Mouse (Mus musculus) adrenal gland, postnatal 4 days (tissue): ENCODE results near the gene Tspan9. TPM values are rescaled to one million over a fixed set of nuclear protein-coding genes. Genes with fewer than 3 reads are reported as not detected.

Experiments
- DNase-seq, 2 experiments: peaks; one replicate each; pipeline ENCODE4 v3.0.0; 2021 to 2022; ENCODE audit warnings: low spot score in 2 of 2, mixed read lengths in 2 of 2
- total RNA-seq, 2 experiments: library from RNA; stranded (reverse); gene quantifications; 2 replicates each; pipeline ENCODE4 v1.2.3; 2021

Tspan9 gene
- total RNA-seq, 2 experiments from 2014 or later: 80.4 to 83.3 TPM

DNA sequence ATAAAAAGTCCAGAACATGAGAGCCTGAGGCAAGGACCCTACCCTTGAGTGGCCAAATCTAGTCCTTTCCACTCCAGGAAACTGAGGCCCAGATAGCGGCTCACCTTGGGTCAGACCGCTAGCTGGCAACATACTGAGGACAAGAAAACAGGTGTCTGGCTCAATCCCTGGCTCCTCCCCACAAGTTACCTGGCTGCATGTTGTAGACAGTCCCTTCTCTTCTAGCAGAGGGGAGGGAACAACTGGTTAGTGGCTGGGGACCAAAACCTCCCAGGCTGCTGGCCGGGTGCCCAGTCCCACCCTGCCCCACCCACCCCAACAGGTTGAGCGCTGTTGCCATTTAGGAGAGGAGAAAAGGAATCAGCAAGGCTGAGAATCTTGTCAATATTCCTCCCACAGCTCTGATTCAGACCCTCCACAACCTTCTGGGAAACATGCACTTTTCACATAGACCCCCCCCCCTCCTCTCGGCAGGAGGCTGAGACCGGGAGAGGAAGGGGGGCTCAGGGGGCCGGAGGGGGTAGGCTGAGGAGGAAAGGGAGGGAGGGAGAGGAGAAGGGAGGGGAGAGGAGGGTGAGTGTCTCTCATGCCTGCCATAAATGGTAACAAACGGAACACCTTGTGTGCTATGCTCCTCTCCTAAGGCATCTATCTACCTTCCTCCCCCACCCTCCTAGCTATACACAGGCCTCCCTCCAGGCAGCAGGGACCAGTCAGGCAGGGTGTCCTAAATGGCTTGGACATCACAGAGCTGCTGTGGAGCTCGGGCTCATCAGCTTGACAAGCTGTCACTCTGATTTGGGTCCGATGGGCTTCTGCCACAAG, 122.1 kb downstream of the Tspan9 start:
- DNase-seq: no peak

GRCm38 (mm10) chr6:128020521-128021057, 122.8 kb downstream of the Tspan9 start:
- DNase-seq: no peak

DNA sequence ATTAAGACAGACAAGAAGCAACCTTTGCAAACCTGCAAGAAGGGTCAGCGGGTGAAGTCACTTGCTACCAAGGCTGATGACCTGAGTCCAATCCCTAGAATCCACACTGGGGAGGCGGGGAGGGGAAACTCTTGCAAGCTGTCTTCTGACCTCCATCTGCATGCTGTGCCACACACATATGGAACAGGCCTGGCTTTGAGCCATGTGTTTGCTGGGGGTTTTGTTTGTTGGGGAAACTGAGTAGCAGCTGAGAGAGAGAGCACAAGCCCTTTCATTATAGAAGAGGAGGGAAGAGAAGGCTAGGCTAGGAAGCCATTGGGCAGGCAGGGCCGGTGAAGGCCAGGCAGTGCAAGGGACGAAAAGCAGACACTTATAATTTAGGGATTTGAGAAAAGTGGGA, 123.3 kb downstream of the Tspan9 start:
- DNase-seq: no peak

DNA sequence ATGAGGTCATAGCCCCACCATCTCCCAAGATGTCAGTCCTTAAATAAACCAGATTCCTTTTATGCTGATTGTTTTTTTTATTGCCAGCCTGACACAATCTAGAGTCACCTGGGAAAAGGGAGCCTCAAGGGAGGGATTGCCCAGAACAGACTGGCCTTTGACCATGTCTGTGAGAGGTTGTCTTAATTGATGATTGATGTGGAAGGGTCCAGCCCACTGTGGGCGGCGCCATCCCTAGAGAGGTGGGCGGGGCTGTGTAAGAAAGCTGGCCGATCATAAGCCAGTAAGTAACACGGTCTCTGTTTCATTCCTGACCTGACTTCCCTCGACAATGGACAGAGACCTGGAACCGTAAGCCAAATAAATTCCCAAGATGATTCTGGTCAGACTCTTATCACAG, 124.3 kb downstream of the Tspan9 start:
- DNase-seq: no peak

DNA sequence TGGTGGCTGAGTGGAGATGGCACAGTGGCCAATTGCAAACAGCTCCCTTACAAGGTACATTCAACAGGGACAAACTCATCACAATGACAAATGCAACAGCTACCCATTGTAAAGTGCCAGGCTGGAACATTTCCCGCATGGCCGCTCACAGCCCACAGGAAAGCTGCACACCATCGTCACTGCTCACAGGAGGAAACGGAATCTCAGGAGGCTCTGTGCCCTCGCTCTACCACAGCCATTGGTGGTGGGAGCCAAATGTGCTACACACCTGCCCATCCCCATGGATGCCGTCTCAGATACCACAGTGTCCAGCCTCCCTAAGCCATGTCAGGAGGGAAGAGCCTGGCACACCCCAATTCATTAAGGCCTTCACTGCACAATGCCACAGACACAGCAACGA, 128.1 kb downstream of the Tspan9 start:
- no peak for DNase-seq

GRCm38 (mm10) chr6:128011781-128012180, 131.6 kb downstream of the Tspan9 start:
- no peak for DNase-seq

- DNase-seq: no peak
Observed at GRCm38 (mm10) chr6:128011071-128011477, 132.3 kb downstream of the Tspan9 start.

DNA sequence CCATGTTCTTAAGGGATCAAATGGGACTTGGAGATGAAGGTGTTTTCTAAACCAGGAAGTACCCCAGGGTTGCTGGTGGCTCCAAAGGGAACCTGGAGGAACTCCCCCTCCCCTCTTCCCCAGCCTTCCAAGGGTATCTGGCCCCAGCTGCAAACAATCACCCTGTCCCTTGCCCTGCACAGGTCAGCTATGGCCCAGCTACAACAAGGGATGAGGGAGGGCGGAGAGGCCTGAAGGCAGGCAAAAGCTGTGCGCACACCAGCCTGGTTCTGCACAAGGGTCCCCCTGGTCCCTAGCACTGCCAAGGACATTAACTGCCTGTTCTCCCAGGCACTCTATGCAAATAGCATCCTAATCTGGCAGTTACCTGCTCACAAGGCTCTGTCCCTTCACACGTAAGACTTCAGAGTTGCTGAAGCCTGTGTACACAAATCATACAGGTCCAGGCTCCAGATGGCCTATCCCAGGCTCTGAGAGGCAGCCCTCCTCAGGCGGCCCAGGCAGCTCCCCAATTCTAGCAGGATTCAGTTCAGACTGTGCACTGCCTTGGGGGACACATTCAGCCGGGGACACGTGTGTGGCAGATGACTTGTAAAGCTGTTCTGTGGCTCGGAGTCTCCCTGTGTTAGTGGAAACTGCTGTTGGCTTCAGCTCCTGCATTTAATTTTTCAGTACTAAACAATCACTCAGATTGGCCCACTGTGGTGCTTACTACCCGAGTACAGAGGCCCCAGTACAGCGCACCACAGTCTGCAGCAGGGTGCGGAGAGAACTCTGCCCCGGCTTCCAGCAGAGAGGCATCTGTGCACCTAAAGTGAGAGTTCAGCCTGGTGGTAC, 133.0 kb downstream of the Tspan9 start:
- no peak for DNase-seq

GRCm38 (mm10) chr6:128007982-128008562, 135.3 kb downstream of the Tspan9 start:
- no peak for DNase-seq

GRCm38 (mm10) chr6:128007241-128007701, 136.1 kb downstream of the Tspan9 start:
- no peak for DNase-seq

- no peak for DNase-seq
Observed at GRCm38 (mm10) chr6:128006156-128006555, 137.2 kb downstream of the Tspan9 start.

- DNase-seq: no peak
Observed at GRCm38 (mm10) chr6:128004544-128004943, 138.8 kb downstream of the Tspan9 start.

GRCm38 (mm10) chr6:128003542-128003941, 139.9 kb downstream of the Tspan9 start:
- DNase-seq: no peak

- DNase-seq: no peak
Observed at GRCm38 (mm10) chr6:128002667-128003066, 140.7 kb downstream of the Tspan9 start.

GRCm38 (mm10) chr6:128002104-128002503, 141.3 kb downstream of the Tspan9 start:
- no peak for DNase-seq

DNA sequence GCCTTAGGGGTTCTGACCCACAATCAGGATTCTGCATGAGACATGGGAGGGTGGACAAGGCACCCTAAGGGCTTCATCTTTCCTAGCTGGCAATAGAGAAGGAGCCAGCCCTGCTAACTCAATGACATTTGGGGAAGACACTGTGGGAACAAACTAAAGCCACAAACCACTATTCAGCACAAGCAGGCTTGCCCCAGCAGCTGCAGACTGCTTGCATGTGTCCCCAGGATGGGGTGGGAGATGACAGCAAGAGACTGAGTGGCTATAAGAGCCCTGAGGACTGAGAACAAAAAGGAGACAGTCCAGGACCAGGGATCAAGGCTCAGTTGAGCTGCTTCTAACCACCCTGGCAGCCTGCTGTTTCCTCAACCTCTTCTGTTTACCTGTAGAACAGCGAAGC, 141.8 kb downstream of the Tspan9 start:
- DNase-seq: no peak

DNA sequence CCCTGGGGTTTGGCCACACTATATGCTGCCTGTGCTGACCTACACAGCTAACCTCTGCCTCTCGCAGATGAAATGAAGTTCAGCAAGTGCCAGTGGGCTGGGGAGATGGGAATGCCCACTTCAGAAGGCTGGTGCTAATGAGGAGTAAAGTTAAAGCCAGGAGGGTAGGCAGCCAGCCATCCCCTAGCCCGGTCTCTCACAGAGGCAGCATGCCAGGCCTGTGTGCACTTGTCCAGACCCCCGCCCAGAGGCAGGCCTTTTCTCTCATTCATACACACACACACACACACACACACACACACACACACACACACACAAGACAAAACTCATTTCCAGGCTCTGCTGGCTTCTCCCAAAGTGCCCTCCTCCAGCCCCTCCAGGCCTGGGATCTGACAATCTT, 142.6 kb downstream of the Tspan9 start:
- DNase-seq: no peak

DNA sequence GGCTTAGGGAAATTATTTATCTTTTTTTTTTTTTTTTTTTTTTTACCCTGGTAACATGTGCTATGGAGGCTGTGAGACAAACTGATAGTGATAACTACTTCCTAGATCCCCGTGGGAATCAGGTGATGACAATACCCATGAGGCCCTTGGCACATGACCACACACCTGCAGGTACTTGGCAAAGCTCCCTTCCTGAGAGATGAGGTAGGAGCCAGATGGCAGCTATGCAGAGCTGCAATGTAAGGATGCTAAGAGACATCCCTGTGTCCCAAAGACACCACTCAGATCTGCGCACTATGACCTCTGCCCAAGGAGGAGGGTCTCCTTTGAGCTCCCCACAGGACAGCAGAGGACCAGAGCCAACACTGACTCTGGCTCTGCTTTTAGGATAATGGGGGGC, 144.3 kb downstream of the Tspan9 start:
- DNase-seq: no peak

DNA sequence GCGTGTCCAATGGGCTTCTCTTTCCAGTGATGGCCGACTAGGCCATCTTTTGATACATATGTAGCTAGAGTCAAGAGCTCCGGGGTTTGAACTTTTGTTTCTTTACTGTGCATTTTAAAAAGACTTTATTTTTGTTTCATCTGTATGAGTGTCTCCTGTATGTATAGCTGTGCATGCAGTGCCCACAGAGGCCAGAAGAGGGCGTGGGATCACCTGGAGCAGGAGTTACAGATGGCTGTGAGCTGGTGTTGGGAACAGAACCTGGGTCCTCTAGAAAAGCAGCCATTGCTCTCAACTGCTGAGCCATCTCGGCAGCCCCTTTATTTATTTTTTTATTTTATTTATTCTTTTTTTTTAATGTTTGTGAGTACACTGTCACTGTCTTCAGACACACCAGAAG, 146.5 kb downstream of the Tspan9 start:
- DNase-seq: no peak

GRCm38 (mm10) chr6:127992993-127993392, 150.4 kb downstream of the Tspan9 start:
- no peak for DNase-seq

DNA sequence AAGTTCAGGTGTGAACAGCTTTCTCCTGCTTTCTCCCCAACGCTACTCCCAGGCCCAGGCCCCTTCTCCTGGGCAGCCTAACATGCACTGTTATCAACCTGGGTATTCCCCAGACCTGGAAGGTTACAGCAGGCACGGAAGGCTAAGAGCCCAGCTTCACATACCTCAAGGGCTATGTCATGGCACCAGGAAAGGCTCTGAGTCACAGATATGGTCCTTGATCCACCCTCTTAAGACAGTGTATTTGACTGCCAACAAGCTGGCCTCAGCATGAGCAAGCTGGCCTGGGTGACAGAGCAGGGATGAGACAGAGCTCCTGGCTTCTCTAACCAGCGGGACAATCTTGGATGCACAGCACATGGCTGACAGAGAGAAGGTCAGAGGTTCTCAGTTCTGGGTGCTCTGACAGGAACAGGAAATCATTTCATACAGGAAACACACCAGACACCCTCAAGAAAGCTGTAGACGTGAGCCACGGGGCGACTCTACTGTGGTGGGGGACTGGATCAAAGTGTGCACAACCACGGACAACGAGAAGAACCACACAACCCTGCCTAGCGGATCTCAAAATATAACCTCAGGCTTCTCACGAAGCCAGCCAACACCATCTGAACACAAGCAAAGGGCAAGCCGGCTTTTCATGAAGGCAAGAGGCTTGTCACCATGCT, 151.8 kb downstream of the Tspan9 start:
- DNase-seq: no peak
